Mouse (Mus musculus) G1E-ER4 (cell line): ENCODE results near the gene Ift43. TPM values are rescaled to one million over a fixed set of nuclear protein-coding genes. Genes with fewer than 3 reads are reported as not detected.

ENCODE experiments used
- GATA1 ChIP-seq: IDR thresholded peaks from one replicate; pipeline ENCODE4 v1.8.0; 2012; ENCODE audit warnings: low read length, inconsistent platforms
- polyA plus RNA-seq: library from polyadenylated mRNA; stranded (reverse); fragments of >175 nt; gene quantifications from 2 replicates; pipeline ENCODE4 v1.2.3, GENCODE M21; 2012

Ift43 gene
- polyA plus RNA-seq, 1 experiment = 0.16 TPM

- TF ChIP-seq GATA1 = no peak
Measured at GRCm38 (mm10) chr12:86169195-86169594, 86.9 kb downstream of the Ift43 start.

- TF ChIP-seq GATA1 = no peak
Measured at GRCm38 (mm10) chr12:86173314-86173713, 91.0 kb downstream of the Ift43 start.

GRCm38 (mm10) chr12:86174369-86174768 lies 92.0 kb downstream of the Ift43 start:
- no peak for TF ChIP-seq GATA1

DNA sequence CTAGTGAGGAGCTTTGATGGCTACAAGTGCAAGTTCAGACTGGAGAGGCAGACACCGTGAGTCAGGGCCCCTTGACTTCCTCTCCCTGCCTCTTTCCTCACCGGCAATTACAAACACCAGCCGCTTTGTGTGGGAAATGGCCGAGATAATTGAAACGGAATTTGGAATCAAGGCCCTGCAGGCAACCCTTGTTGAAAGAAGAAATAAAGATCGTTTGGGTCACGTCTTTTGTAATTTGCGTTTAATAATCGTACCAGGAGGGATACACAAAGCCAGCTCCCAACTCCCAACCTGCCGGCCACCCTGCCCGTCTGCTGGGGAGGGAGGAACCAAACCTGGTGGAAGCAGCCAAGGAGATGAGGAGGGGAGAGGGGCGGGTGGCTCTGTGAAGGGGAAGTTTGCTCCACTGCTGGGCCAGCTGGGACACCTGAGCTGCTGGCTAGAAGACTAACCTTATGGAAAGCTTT lies 93.2 kb downstream of the Ift43 start:
- no peak for TF ChIP-seq GATA1

GRCm38 (mm10) chr12:86176675-86177339 lies 94.5 kb downstream of the Ift43 start:
- no peak for TF ChIP-seq GATA1

- TF ChIP-seq GATA1 = no peak
Measured at GRCm38 (mm10) chr12:86179266-86179665, 96.9 kb downstream of the Ift43 start.

DNA sequence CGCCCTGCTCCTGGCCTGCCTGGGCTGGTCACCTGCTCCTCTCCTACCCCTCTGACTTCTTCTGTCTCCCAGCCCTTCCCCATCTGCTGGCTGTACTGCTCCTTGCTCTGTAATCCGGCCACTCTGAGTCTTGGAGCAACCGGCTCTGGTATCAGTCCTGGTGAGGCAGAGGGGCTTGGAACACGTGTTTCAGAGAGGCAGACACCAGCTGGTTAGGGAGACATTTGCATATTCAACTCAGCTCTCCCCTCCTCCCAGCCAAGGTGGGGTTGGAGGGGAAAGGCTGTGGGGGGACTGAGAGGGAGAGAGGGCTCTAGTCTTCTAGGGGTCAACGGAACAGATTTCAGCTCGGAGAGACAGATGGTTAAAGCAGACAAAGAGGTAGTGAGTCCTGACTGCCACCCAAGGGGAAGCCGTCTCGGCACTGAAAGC lies 99.0 kb downstream of the Ift43 start:
- no peak for TF ChIP-seq GATA1

DNA sequence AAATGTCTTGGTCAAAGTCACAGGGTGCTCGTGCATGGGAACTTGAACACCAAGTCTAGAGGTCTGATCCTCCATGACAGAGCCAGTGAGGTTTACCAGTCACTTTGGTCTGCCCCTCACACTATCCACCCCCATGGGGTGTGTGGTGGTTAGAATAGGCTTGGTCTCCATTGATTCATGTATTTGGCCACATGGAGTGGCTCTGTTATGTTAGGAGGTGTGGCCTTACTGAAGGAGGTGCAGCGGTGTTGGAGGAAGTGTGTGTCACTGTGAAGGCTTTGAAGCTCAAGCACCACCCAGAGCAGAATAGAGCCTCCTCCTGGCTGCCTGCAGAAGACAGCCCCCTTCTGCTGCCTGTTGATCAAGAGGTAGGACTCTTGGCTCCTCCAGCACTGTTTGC lies 99.5 kb downstream of the Ift43 start:
- no peak for TF ChIP-seq GATA1

- TF ChIP-seq GATA1 = no peak
Measured at GRCm38 (mm10) chr12:86182414-86182813, 100.1 kb downstream of the Ift43 start.

- TF ChIP-seq GATA1 = no peak
Measured at GRCm38 (mm10) chr12:86188161-86188560, 105.8 kb downstream of the Ift43 start.

GRCm38 (mm10) chr12:86189601-86190323 lies 107.4 kb downstream of the Ift43 start:
- TF ChIP-seq GATA1 = no peak

GRCm38 (mm10) chr12:86192036-86192449 lies 109.7 kb downstream of the Ift43 start:
- TF ChIP-seq GATA1 = no peak

DNA sequence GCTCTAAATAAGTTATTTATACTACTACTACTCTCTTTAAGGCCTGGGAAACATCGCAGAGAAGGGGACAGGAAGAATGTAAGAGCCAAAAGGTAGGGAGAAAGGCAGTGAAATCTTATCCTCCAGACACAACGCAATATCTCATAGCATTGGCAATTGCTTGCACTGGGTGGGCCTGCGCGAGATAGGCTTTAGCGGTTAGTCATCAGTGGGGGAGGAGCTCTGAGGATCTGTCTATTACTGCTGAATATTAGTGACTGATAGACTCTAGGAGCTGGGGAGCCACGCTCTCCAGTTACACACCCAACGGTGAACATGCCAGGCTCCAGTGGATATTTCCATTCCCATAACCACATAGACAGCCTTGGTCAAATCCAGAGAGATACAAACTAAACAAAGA lies 114.6 kb downstream of the Ift43 start:
- no peak for TF ChIP-seq GATA1

DNA sequence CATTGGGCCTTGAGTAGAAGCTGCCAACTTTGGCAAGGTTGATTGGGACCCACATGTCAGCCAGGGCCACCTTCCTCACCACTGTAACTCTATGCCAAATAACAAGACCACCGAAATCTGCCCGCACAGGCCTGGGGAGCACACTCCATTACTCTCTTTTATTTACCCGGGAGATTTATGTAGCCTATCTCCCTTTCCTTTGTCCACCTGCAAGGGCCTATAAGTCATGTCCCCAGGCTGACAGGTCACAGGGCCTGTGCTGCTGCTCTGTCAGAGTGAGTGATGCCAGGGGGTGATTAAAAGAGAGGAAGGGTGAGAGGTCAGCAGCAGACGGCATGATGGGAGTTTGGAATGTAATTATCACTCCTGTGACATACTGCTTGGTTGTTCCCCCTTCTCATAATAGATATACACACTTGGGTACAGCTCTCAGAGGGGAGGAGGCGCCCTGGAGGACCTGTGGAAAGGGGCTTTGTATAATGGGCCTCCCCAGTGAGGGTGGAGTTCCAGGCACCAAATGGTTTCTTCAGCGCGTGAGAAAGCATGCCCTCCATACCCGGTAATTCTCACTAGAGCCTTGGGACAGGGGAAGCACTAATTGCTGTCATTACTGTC lies 121.2 kb downstream of the Ift43 start:
- no peak for TF ChIP-seq GATA1

DNA sequence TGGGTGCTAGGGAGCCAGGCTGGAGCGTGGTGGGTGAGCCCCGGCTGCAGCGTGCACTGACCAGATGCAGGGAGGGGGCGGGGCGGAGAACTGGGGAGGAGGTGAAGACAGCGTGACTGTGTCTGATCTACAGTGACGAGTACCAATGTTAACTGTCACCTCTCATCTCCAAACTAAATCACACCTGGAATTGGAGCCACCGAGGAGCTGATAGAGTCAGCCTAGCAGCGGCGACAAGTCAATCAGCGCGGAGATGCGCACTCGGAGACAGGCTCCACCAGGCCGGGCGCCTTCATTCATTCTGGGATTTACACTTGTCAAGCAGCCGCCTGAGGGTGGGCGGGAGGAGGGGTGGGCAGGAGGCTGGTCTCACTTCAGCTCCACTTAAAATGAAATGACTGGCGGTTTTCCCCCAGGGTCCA lies 128.8 kb downstream of the Ift43 start:
- TF ChIP-seq GATA1 = no peak

Other genes starting within 250 kb of the Ift43 start
- 0.18 and 0.29 TPM in 2 replicates for gene Tgfb3, start 3.5 kb upstream of the Ift43 start, polyA plus RNA-seq
- 10.1 and 11.5 TPM in 2 replicates for gene Gpatch2l, start 159.3 kb downstream of the Ift43 start, polyA plus RNA-seq